Mouse (Mus musculus) gastrocnemius, postnatal 14 days (tissue): ENCODE results near the gene Klhl3. TPM values are rescaled to one million over a fixed set of nuclear protein-coding genes. Genes with fewer than 3 reads are reported as not detected.
"Not testable (repeated sequence)": the region's sequence is repeated elsewhere in the genome, so short reads cannot be mapped to it uniquely, and the experiment has no call there.

Experiments
- DNase-seq: peaks from one replicate; pipeline ENCODE4 v3.0.0; 2021; ENCODE audit warnings: mixed read lengths
- intact Hi-C: fragments of 180-260 bp; cut with DNase I; formaldehyde crosslinking; loops from one replicate; pipeline ENCODE4 v1.15.1; 2025; ENCODE audit warnings: low total_unique reads
- long read RNA-seq, 2 experiments: library from polyadenylated mRNA; stranded (forward); transcript quantifications; one replicate each; pipeline ENCODE4 v2.0.0; 2021
- total RNA-seq, 2 experiments: library from RNA; stranded (reverse); gene quantifications; 2 replicates each; pipeline ENCODE4 v1.2.3; 2021

The Klhl3 gene
- total RNA-seq, result 1 to 10 TPM; 1.0 to 1.2 TPM
- long read RNA-seq, experiment 1, result 0 reads
- long read RNA-seq, experiment 2, result 0 reads

DNA sequence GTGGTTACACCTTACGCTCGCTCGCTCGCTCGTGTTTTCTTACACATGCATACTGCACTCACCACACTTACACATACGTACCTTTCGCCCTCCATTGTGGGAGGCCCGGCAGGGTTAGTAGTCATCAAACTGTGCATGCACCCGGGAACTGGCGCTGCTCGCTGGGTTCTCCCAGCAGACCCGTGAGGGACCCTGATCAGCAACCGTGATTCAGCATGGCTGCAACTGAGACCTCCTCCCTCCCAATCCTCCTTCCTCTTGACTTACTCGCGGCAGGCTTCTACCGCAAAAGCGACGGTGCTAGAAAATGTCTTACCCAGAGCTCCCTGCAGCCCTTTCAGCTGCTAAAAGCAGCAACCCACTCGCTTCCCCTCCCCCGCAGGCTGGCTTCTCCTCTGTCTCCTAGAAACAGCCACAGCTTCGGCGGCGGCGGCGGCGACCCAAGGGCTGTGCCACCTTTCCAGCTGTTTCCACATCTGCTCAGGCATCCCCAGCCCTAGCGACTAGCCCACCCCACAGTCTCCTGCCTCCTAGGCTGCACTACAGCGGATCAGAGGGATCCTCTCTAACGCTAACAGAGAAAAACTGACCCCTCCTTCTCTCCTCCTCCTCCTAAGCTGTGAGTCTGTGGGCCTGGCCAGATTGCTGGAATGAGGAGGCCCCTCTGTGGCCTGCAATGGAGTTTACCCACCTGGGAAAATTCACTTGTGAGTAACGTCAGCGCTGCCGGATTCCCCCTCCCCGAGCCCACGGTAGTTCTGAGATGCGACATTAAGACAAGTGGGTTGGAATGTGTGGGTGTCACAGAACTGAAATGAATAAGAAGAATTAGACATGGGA, at the start of gene Klhl3:
Gene Klhl3, minus strand, starts transcription at position 532 of the 840 bp plus-strand sequence.
- intact Hi-C loops, result loop anchor here (5.0 kb wide), 2 partner anchors 81 to 101 kb away; no protein-coding TSS in a partner anchor
- DNase-seq, result peak; percentile 66

DNA sequence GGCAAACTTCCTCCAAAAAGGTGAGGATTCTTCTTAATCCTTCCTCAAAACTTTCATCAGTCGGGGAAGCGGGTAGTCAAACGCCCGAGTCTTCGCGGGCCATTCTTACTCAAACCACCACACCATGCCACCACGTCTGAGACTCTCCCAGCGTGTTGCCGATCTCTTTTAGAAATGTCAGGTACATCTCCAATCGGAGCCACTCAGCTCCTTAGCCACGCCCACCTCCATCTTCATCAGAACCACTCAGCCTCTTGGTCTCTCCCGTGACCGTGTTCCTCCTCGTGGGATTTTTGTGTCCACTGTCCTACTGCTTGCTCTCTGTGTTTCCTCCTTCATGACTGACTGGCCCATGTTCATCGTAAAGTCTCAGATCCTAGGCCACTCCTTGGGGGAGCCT, 47.4 kb upstream of the Klhl3 start:
- intact Hi-C loops, result no loop called here

DNA sequence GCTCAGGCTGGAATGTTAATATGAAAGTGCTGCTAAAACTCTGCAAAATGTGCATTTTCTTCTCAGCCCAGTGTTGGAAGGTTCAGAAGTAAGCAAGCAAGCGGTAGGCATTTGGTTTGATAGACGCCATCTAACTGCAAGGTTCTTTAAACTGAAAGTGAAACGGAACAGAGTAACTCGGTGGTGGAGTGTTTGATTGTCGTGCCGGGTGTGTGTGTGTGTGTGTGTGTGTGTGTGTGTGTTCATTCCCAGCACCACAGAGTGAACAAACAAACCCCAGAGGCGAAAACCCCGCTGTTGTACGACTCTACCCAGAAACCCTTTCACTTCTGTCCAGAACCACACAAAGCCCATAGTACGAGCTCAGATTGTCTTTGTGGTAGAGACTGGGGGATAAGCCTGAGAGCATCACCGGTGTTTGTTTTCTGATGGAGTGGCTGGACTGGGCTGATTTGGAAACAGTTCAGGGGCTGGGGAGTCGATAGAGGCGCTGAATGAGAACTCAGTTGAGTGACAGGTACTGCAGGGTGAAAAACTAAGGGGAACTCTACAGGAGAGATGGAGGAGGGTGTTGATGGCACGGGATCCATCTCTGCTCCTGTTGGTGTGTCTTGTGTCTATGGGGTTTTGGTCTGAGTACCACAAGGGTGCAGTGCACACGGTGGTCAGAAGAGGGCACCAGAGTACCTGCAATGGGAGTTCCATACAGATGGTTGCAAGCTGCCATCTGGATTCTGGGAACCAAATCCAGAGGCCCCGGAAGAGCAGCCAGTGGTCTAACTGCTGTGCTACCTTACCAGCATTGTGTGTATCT, 44.9 kb upstream of the Klhl3 start:
- peak; percentile 82 for DNase-seq
- intact Hi-C loops, result loop anchor here (2.0 to 10.0 kb wide), 2 partner anchors 80 to 226 kb away; partner anchors contain the start of gene 2210016F16Rik

More for the DNA sequence above, 47.4 kb upstream of the Klhl3 start:
- DNase-seq, result no peak

DNA sequence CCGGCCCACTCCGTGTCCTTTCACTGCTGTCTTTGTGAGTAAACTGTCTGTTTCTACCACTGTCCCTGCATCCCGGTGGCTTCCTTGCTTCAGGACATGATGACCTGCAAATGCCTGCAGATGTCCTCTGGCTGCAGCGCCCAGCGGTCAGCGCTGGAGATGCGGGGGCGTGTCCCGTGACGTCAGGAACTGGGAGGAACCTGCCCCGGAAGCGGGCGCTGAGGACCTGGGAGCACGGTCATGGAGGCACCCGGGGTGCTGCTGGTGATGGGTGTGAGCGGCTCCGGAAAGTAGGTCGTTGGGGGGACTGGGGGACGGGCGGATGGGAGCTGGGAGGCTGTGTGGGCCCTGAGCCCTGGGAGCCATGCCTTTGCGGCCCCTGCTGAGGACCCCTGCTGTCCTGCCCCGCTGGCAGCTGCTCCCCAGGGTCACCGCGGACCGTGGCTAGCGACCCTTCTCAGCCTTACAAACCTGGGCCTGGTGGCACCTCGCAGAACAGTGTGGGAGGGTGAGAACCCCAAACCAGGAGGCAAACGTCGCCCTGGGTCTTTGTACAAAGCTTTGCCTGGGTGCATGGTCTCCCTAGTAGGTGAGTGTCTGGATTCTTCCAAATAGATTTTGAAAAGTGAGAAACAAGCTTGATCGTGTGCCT, 44.2 kb upstream of the Klhl3 start, which contains the start of gene Idnk:
Gene Idnk, plus strand, starts transcription at position 203 of the 652 bp plus-strand sequence.
- intact Hi-C loops, result loop anchor here (2.0 to 10.0 kb wide), 2 partner anchors 81 to 227 kb away; partner anchors contain the start of gene 2210016F16Rik
- peak; percentile 91 for DNase-seq

DNA sequence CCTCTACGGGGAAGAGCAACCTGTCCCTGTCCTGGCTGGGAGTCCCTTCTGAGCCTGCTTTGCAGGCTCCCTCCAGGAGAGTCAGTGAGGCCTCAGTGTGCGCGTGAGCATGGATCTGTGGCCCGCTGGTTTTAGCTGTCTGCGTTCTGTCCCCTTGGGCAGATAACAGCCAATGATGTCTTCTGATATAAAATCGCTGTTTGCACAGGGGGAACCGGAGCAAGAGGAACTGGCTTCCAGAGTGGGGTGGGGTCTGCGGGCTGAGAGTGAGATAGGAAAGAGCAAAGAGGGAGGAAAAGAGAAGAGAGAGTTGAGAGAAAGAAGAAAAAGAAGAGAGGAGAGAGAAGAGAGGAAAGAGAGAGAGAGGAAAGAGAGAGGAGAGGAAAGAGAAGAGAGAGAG, 43.6 kb upstream of the Klhl3 start:
- no peak for DNase-seq
- intact Hi-C loops, result loop anchor here (10.0 kb wide), 1 partner anchor 228 kb away; the partner anchor contains the start of gene 2210016F16Rik

DNA sequence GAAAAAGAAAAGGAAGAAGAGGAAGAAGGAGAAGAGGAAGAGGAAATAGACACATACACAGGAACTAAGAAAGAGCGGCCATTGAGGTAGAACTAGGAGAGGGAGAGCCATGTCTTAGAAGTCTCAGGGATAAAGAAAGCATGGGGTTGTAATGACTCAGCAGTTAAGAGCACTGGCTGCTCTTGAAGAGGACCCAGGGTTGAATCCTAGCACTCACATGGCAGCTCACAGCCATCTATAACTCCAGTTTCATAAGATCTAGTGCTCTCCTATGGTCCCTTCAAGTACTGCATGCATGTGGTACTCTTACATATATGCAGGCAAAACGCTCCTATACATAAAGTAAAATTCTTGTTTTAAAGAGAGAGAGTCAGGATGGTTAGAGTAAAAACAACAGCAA, 42.6 kb upstream of the Klhl3 start:
- intact Hi-C loops, result loop anchor here (10.0 kb wide), 1 partner anchor 229 kb away; the partner anchor contains the start of gene 2210016F16Rik
- no peak for DNase-seq

DNA sequence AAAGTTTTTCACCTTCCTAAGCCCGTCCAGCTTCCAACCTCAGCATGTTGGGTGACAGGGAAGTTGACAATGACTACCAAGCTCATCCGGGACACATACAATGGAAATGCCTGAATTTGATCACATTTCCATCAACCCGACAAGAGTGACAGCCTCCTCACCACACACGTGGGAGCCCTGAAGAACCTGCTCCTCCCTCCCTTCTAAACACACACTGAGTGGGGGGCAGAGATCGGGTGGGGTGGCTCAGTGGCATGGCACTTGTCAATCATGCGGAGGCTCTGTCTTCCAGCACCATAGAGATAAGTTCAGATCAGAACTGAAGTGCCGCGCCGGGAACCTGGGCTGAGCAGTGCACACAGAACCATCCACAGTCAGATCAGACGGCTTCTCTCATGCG, 37.0 kb upstream of the Klhl3 start:
- no peak for DNase-seq
- intact Hi-C loops, result loop anchor here (10.0 kb wide), 1 partner anchor 234 kb away; the partner anchor contains the start of gene 2210016F16Rik

DNA sequence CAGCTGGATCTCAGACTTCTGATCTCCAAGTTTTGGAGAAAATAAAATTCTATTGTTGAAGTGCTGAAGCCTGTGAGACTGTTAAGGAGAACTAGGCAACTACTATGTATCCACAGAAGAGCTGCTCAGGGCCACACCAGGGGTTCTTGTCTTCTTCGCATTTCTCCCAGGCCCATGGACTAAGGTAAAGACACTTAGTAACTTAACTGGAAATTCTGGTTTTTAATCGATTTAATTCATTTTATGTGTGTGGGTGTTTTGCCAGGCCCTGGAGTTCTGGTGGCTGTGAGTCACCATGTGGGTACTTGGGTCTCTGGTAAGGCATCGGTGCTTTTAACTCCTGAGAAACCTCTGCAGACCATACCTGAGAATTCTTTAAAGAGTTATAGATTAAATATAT, 36.2 kb upstream of the Klhl3 start:
- intact Hi-C loops, result loop anchor here (10.0 kb wide), 1 partner anchor 235 kb away; the partner anchor contains the start of gene 2210016F16Rik
- DNase-seq, result no peak

DNA sequence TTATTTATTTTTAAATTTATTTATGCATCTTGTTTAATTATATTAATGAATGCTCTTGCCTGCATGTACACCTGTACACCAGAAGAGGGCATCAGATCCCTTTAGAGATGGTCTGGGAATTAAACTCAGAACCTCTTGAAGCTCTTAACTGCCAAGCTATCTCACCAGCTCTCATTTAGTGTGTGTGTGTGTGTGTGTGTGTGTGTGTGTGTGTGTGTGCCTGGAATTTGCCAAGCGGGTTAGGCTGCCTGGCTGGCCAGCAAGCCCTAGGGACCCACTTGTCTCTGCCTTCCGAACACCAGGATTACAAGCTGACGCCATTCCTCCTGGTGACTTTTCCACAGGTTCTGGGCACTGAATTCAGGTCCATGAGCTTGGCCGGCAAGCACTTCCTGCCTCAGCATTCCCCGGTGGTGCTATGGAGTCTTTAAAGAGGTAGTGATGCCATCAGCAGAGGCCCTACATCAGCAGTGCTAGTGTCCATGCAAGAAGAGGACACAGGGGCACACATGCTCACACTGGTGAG, 35.7 kb upstream of the Klhl3 start:
- no peak for DNase-seq
- intact Hi-C loops, result no loop called here

DNA sequence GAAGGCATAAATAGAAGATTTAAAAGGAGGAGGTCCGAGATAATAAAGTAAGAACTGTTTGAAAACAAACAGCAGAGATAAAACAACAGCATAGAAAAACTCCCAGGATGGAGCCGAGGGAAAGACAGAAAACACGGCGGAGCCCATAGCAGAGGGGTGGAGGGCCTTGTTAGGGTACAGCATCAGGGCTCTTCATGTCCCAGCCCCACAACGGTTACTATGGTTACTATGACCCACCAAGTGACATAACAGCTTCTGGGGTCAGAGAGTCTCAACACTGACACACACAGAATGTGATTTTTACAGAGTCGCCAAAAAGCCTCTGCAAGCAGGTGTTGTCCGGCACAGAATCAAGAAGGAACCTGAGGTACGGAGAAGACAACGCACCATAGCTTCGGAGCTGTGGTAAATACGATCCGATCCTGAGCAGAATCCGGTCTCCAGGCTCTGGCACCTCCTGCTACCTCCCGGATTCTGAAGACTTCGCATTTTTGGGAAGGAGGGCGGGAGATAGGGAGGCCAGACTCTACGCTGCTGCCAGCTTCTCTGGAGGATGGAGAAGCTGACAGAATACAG, 35.0 kb upstream of the Klhl3 start:
- DNase-seq, result no peak
- intact Hi-C loops, result no loop called here

DNA sequence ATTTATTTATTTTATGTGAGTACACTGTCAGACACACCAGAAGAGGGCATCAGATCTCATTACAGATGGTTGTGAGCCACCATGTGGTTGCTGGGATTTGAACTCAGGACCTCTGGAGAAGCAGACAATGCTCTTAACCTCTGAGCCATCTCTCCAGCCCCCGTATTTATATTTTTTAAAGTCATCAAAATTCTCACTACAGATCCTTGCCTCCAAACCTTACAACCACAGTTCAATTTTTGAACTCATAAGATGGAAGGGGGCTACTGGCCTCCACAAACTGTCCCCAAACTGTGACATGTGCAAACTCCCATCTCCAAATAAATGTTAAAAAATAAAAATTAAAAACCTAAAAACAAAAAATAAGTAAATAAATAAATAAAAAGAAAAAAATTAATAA, 34.4 kb upstream of the Klhl3 start:
- intact Hi-C loops, result no loop called here
- DNase-seq, result no peak

DNA sequence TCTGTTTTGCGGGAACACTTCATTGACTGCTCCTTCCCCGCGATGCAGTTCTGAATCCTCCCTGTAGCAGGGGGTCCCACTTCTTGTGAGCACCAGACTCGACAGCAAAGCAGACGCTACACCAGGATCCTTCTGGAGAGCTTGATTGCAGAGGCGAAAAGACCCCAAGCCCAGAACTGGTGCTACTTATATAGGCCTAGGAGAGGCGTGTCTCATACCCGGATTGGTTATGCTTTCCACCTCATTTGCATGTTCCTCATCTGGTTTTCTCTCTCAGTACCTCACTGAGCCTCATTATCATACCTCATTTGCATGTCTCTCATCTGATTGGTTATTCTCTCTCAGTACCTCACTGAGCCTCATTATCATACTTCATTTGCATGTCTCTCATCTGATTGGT, 33.2 kb upstream of the Klhl3 start:
- intact Hi-C loops, DNase-seq: not testable (repeated sequence)

DNA sequence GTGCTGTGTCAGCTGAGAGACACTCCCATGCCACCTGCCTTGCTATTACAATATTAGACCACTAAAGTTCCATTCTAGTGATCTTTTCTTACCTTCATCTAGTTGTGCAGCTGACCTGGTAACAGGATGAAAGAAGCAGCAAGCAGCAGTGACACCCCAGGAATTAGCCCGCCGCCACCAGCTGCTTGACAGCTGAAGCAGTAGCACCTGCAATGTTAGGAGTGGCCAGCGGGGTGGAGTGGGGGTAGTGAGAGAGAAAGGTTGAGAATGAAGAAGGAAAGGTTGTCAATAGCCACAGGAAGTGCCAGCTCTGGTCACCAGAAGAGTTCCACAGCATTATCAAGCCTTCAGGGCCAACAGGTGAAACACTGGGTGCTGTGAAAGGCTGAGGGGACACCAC, 18.3 kb upstream of the Klhl3 start:
- intact Hi-C loops, result no loop called here

DNA sequence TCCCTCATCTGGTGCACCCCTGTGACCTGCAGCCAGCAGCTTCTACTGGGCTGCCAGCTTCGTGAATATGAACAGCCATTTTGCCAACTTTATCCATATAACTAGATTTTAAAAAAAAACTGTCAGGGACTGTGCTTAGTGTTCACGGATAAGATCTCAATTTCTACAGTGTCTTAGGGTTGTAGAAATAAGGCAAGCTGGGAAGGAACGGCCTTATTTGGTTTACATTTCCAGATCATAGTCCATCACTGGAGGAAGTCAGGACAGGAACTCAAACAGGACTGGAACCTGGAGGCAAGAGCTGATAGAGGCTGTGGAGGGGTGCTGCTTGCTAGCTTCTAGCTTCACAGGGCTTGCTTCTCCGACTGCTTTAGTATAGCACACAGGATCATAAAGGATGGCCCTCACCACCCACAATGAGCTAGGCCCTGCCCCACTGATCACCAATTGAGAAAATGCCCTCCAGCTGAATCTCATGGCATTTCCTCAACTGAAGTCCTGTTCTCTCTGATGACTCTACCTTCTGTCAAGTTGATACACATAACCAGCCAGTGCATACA, 16.4 kb upstream of the Klhl3 start:
- intact Hi-C loops, result no loop called here

More for the DNA sequence above, 18.3 kb upstream of the Klhl3 start:
- DNase-seq, result no peak

DNA sequence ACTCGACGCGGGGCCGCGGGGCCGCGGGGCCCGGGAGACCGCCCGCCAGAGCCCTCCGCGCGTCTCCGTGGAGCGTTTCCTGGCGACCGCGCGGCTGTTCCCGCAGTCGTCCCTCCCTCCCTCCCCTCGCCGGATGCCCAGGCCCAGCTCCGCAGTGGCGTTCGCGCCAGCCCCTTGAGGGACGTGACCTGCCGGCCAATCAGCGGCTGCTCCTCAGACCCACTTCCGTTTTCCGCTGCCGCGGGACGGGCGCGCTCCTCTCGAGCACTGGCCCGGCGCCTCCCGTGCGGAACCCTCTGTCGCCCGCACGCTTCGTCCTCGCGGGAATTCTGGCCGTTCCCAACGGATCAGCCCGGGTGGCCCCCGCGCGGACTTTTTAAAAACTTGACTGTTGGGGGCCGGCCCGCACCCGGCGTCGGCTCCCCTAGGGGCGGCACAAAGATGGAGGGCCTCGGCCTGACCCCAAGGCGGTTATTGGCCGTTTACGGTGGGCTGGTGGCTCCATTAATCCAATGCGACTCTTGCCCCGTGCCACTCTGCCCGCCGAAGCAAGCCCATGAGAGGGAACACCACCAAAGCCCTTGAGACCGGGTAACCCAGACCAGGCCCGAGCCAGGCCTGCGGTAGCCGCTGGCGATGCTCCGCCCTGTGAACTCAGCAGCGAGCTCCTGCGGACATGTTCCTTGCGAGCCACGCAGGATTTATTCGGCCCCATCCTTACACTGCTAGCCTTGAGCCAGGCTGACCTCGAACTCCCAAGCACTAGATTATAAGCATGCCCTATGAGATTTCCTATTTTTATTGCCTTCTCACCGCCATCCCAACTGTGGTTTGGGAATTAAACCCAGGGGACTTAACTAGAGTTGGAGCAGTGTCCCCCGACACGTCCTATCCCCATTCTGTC, 15.6 kb upstream of the Klhl3 start:
- peak; percentile 98 for DNase-seq
- intact Hi-C loops, result no loop called here

More for the DNA sequence above, 16.4 kb upstream of the Klhl3 start:
- no peak for DNase-seq

DNA sequence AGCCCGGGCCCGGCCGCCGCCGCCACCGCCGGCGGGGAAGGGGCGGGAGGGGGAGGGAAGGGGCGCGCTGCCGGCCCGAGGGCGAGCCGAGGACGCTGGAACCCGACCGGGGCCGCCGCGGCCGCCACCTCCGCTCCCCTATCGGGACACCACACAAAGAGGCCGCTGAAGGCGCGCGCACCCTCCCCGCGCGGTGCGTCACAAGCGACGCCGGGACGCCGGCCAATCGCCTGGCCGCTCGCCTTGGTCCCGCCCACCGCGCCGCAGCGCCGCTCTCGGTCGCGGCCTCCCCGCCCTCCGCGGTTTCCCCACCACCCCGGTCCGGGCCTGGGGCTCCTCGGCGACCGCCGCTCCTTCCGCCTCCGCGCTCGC, 15.0 kb upstream of the Klhl3 start, which contains the start of gene Hnrnpa0:
Gene Hnrnpa0, minus strand, starts transcription at position 161 of the 372 bp plus-strand sequence.
- intact Hi-C loops, result no loop called here

DNA sequence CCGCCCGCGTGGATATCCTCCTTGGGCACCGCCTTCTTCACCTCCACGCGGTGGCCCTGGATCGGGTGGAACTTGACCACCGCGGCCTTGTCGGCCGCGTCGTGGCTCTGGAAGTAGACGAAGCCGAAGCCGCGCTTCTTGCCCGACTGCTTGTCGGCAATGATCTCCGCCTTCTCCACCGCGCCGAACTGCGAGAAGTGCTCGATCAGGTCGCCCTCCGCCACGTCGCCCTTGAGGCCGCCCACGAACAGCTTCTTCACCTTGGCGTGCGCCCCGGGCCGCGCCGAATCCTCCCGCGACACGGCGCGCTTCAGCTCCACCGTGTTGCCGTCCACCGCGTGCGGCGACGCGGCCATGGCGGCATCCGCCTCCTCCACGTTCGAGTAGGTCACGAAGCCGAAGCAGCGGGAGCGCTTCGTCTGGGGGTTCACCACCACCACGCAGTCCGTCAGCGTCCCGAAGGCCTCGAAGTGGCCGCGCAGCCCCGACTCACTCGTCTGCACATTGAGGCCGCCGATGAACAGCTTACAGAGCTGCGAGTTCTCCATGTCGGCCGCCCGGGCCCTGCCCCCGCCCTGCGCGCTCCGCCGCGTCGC, 14.5 kb upstream of the Klhl3 start:
- intact Hi-C loops, result no loop called here
- peak; percentile 62 for DNase-seq

More for the DNA sequence above, 15.0 kb upstream of the Klhl3 start, which contains the start of gene Hnrnpa0:
- DNase-seq, result peak; percentile 95
